ENCODE assay signal across 29 mouse cellular contexts in genomic region chr16:38274737-38275136, GRCm38 (mm10). TPM values are rescaled to one million over a fixed set of nuclear protein-coding genes. Genes with fewer than 3 reads are reported as not detected.
DNase-seq lines count a peak whose midpoint lies in the region; TF ChIP-seq lines count a peak whose summit lies in the region.
"Had no signal": no experiment of that assay in that cellular context is flagged by ENCODE, and none has a peak within 500 bp of the region (broad histone marks: within the 10 kb centered on the region; RNA-seq: fewer than 3 reads in every experiment).

No protein-coding gene starts in this region.

- DNase-seq in kidney, adult 2 months, result peak; percentile 27
- DNase-seq in kidney, postnatal 25 days, result no peak
- DNase-seq in kidney, postnatal 14 days, result peak; percentile 36
- DNase-seq in kidney, postnatal 10 days, result no peak
- DNase-seq in CH12.LX (ENCODE audit: extremely low read depth), result no peak
- DNase-seq in MEL (ENCODE audit: low read depth, low spot score), result no peak
- no peak for DNase-seq in neural tube, embryonic 10.5 days (ENCODE audit: extremely low spot score, low spot score)
- DNase-seq: adrenal gland, adult 2 months; adrenal gland, postnatal 10 days; adrenal gland, postnatal 25 days; cerebellum, adult 11 months; cerebellum, adult 18-20 months; cerebellum, adult 8-10 months; cerebellum, adult 9-11 months; cerebellum, postnatal 14 days; cerebellum, postnatal 36 days; embryo, embryonic 11 days had no signal

- H3K9ac ChIP-seq in CH12.LX (ENCODE audit: insufficient read depth, low read depth) (no peak overlapping the region), MEL (ENCODE audit: control insufficient read depth, low read depth, low read length, poor library complexity, severe bottlenecking) (no peak overlapping the region)
- H3K9ac ChIP-seq: embryonic facial prominence, embryonic 13.5 days; embryonic facial prominence, embryonic 15.5 days; forebrain, embryonic 12.5 days had no signal

- H3K9me3 ChIP-seq in CH12.LX (replicated peaks; ENCODE audit: low read length) (peaks cover 6% of the 10 kb centered on the region), MEL (replicated peaks; ENCODE audit: insufficient read depth, low read length) (no peaks in the 10 kb centered on the region)
- H3K9me3 ChIP-seq: embryonic facial prominence, embryonic 13.5 days; embryonic facial prominence, embryonic 15.5 days; forebrain, embryonic 10.5 days; forebrain, embryonic 12.5 days; G1E had no signal

- in situ Hi-C loops in CH12.LX (cut with MboI; ENCODE audit: low pct_ligation_motif_present, low pct_unique_long_range_greater_than_20kb, low sequenced_read_pairs), result no loop called here

- H3K4me1 ChIP-seq in kidney, adult 2 months (ENCODE audit: control insufficient read depth, insufficient read depth, low read length), result no peaks in the 10 kb centered on the region
- H3K4me1 ChIP-seq in CH12.LX (ENCODE audit: control insufficient read depth in 1 of 2, insufficient read depth in 2 of 2), result no peaks in the 10 kb centered on the region
- no peaks in the 10 kb centered on the region for H3K4me1 ChIP-seq in MEL (ENCODE audit: control insufficient read depth in 1 of 2, insufficient read depth in 2 of 2, low read length in 2 of 2)
- H3K4me1 ChIP-seq: embryonic facial prominence, embryonic 13.5 days; embryonic facial prominence, embryonic 15.5 days had no signal

- H3K36me3 ChIP-seq in kidney, adult 2 months (ENCODE audit: control insufficient read depth, insufficient read depth, low read length), result no peaks in the 10 kb centered on the region
- H3K36me3 ChIP-seq in CH12.LX (replicated peaks in 1 of 2; ENCODE audit: control insufficient read depth in 1 of 2, insufficient read depth in 1 of 2, low read length in 1 of 2) (no peaks in the 10 kb centered on the region), MEL (ENCODE audit: control insufficient read depth in 1 of 2, insufficient read depth in 2 of 2, low read length in 2 of 2) (no peaks in the 10 kb centered on the region)
- H3K36me3 ChIP-seq: embryonic facial prominence, embryonic 13.5 days; embryonic facial prominence, embryonic 15.5 days; forebrain, embryonic 10.5 days; forebrain, embryonic 12.5 days; G1E had no signal

- H3K79me2 ChIP-seq in CH12.LX (replicated peaks; ENCODE audit: control insufficient read depth, extremely low read depth, insufficient read depth, poor library complexity, severe bottlenecking) (no peaks in the 10 kb centered on the region), MEL (ENCODE audit: control insufficient read depth, insufficient read depth, low read length, poor library complexity) (no peaks in the 10 kb centered on the region)

- WGBS in kidney, adult 2 months, result 62% methylated on average over 2 of the region's 2 CpGs

- TF ChIP-seq EP300 in CH12.LX (IDR thresholded peaks at IDR 0.05; ENCODE audit: low read length), result no peak
- TF ChIP-seq EP300 in MEL (IDR thresholded peaks at IDR 0.05; ENCODE audit: low read depth in 1 of 2, low read length in 2 of 2), result no peak

- TF ChIP-seq POLR2A in kidney, adult 2 months (IDR thresholded peaks at IDR 0.05; ENCODE audit: low read depth, low read length), result no peak
- no peak for TF ChIP-seq POLR2A in CH12.LX (IDR thresholded peaks at IDR 0.05; ENCODE audit: low read depth, low read length)
- no peak for TF ChIP-seq POLR2A in MEL (IDR thresholded peaks at IDR 0.05; ENCODE audit: control insufficient read depth in 1 of 2, insufficient read depth in 1 of 2, low read depth in 1 of 2, low read length in 2 of 2, poor library complexity in 1 of 2)

- no peak overlapping the region for H3K4me3 ChIP-seq in kidney, adult 2 months (ENCODE audit: insufficient read depth, low read depth, low read length)
- H3K4me3 ChIP-seq in CH12.LX (replicated peaks in 1 of 3; ENCODE audit: low read depth in 2 of 3, low read length in 2 of 3, poor library complexity in 1 of 3) (no peak overlapping the region), MEL (ENCODE audit: control insufficient read depth in 1 of 2, insufficient read depth in 1 of 2, low read depth in 2 of 2, low read length in 2 of 2) (no peak overlapping the region)
- H3K4me3 ChIP-seq: embryonic facial prominence, embryonic 13.5 days; embryonic facial prominence, embryonic 15.5 days; erythroblast, embryonic 14.5 days; forebrain, embryonic 10.5 days; forebrain, embryonic 12.5 days had no signal

- no peak for TF ChIP-seq RAD21 in CH12.LX (IDR thresholded peaks at IDR 0.05; ENCODE audit: low read depth, low read length)
- no peak for TF ChIP-seq RAD21 in MEL (IDR thresholded peaks at IDR 0.05; ENCODE audit: low read depth, low read length)

- dilution Hi-C loops in CH12.LX (cut with MboI; ENCODE audit: extremely low pct_ligation_motif_present, extremely low pct_unique_long_range_greater_than_20kb, low sequenced_read_pairs), result no loop called here

- H3K27me3 ChIP-seq in kidney, adult 2 months (replicated peaks; ENCODE audit: control insufficient read depth, insufficient read depth, low read length), result no peaks in the 10 kb centered on the region
- H3K27me3 ChIP-seq in CH12.LX (replicated peaks) (no peaks in the 10 kb centered on the region), MEL (ENCODE audit: control insufficient read depth in 1 of 2, insufficient read depth in 2 of 2, low read length in 2 of 2) (peaks cover 4 to 6% of the 10 kb centered on the region in 2 experiments)
- H3K27me3 ChIP-seq: embryonic facial prominence, embryonic 13.5 days; embryonic facial prominence, embryonic 15.5 days; forebrain, embryonic 12.5 days had no signal

- no peak overlapping the region for H3K4me2 ChIP-seq in CH12.LX (ENCODE audit: insufficient read depth, low read depth, poor library complexity, severe bottlenecking)
- H3K4me2 ChIP-seq: embryonic facial prominence, embryonic 13.5 days; embryonic facial prominence, embryonic 15.5 days; forebrain, embryonic 12.5 days had no signal

- TF ChIP-seq CTCF in kidney, adult 2 months (conservative IDR thresholded peaks at IDR 0.05; ENCODE audit: insufficient read depth, insufficient read length, low read depth, low read length), result no peak
- no peak for TF ChIP-seq CTCF in CH12.LX (conservative IDR thresholded peaks at IDR 0.05 in 1 of 2, IDR thresholded peaks at IDR 0.05 in 1 of 2; ENCODE audit: low read depth in 2 of 2, low read length in 2 of 2)
- TF ChIP-seq CTCF in MEL (IDR thresholded peaks at IDR 0.05 in 2 of 3, conservative IDR thresholded peaks at IDR 0.05 in 1 of 3; ENCODE audit: control insufficient read depth in 1 of 3, insufficient read depth in 1 of 3, low read depth in 2 of 3, low read length in 3 of 3, poor library complexity in 1 of 3, severe bottlenecking in 1 of 3), result no peak

- no peak overlapping the region for H3K27ac ChIP-seq in kidney, adult 2 months (ENCODE audit: insufficient read depth, low read depth, low read length)
- H3K27ac ChIP-seq in CH12.LX (ENCODE audit: insufficient read depth, low read depth) (no peak overlapping the region), MEL (ENCODE audit: control insufficient read depth, low read depth, low read length) (no peak overlapping the region)
- H3K27ac ChIP-seq: embryonic facial prominence, embryonic 13.5 days; embryonic facial prominence, embryonic 15.5 days; forebrain, embryonic 10.5 days; forebrain, embryonic 12.5 days had no signal

TF ChIP-seq in CH12.LX, 34 proteins besides CTCF, POLR2A, EP300 and RAD21:
- TF ChIP-seq BHLHE40 (IDR thresholded peaks at IDR 0.05; ENCODE audit: low read depth, low read length) (no peak), TBP (conservative IDR thresholded peaks at IDR 0.05; ENCODE audit: low read depth, low read length) (peak; percentile 72)
TF ChIP-seq in CH12.LX: peak in this region for 1.

TF ChIP-seq in MEL, 35 proteins besides CTCF, POLR2A, EP300 and RAD21:
- TF ChIP-seq BHLHE40 (IDR thresholded peaks at IDR 0.05; ENCODE audit: borderline replicate concordance, low read depth, low read length), result no peak
- TF ChIP-seq TBP (IDR thresholded peaks at IDR 0.05; ENCODE audit: low read depth, low read length), result peak; percentile 54; the same call in 1 of the 2 replicates
- TF ChIP-seq TAL1 (IDR thresholded peaks at IDR 0.05; ENCODE audit: low read length), result no peak
- no peak for TF ChIP-seq MEF2A (IDR thresholded peaks at IDR 0.05; ENCODE audit: extremely low read depth, insufficient replicate concordance, low read depth, low read length, poor library complexity, severe bottlenecking)
- no peak for TF ChIP-seq POLR2AphosphoS5 (IDR thresholded peaks at IDR 0.05; ENCODE audit: borderline replicate concordance, low read depth, low read length)
- TF ChIP-seq ZKSCAN1 (IDR thresholded peaks at IDR 0.05; ENCODE audit: low read depth, low read length), result no peak

RNA-seq across cellular contexts. Expression of gene Nr1i2, which starts 19.9 kb away (rescaled TPM):
- 9.0 and 9.1 TPM in 2 replicates for polyA plus RNA-seq in kidney, adult 2 months (2012; rRNA removed)
- total RNA-seq in CH12.LX (2012; rRNA removed) (not detected in 2 replicates), CH12.LX (2014; rRNA removed) (not detected in 2 replicates), MEL (2012; rRNA removed) (not detected in 2 replicates)
- polyA plus RNA-seq in CH12.LX (2012; ENCODE audit: insufficient read length, low read depth) (not detected in 2 replicates), MEL (2012; ENCODE audit: insufficient read depth in 1 of 2, insufficient read length in 2 of 2, low read depth in 1 of 2, low replicate concordance in 2 of 2, missing spikeins in 1 of 2) (not detected)
- total RNA-seq: adrenal gland, postnatal 25 days; common myeloid progenitor, adult 5-6 weeks; G1E had no signal
- polyA plus RNA-seq: adrenal gland, adult 2 months; brain, embryonic 14.5 days; C2C12; embryonic facial prominence, embryonic 11.5 days; embryonic facial prominence, embryonic 13.5 days; embryonic facial prominence, embryonic 15.5 days; erythroblast, embryonic 14.5 days; forebrain, embryonic 10.5 days; forebrain, embryonic 12.5 days; forebrain, embryonic 14.5 days; forebrain, embryonic 16.5 days; G1E had no signal

Comparison
In these comparisons a context has a peak if more than half of its experiments do, and no peak if none do; other contexts are left out.
1. DNase-seq: peak in kidney, adult 2 months (single experiment) and kidney, postnatal 14 days (single experiment); none in kidney, postnatal 25 days (0 of 2), kidney, postnatal 10 days (single experiment), CH12.LX (single experiment), MEL (single experiment) and neural tube, embryonic 10.5 days (single experiment).